Mouse (Mus musculus) cerebral cortex, adult 2 months (tissue): ENCODE measurements around the gene Krtap4-16.

Experiments used
- WGBS: fragments of 180-500 bp; shearing (Covaris S2); methylation state at CpG from one replicate; pipeline ENCODE4 v1.1.7; 2018; 5-methylcytosine and 5-hydroxymethylcytosine counted together

Krtap4-16 gene

DNA sequence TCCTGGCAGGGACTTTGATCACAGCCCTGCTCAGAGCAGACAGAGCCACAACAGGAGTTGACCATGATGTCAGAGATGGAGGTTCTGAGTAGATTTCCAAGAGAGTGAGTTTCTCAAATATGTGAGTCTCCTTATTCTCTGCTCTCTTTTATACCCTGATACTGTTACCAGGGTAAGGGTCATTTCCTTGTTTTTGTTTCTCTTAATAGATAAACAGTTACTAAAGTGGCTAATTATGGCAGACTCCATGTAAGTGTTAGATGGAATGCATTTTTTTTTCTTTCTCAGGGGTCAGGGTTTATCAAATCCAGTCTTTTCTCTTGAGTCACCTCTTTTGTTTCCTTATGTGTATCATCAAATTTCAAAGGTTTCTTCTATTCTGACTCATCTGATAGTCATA is at the start of gene Krtap4-16:
Krtap4-16 (minus strand) TSS at position 101 of the 400 bp plus-strand sequence.

DNA sequence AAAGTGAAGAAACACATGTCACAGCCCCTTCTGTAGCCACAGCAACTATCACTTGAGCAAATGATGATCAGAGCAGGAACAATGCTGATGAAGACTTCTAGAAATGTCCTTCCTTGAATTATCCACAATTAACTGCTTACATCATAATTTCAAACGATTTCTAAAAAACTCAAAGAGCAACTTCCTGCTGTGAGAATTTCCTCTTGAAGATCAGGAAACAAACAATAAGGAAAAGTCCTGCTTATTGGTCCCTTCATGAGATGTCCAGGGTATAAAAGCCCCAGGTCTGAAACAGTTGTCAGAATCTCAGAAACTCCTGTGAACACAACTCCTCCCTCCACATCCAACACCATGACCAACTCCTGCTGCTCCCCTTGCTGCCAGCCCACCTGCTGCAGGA is 27.5 kb upstream of the Krtap4-16 start, which contains the start of gene Gm11567:
Gm11567 (plus strand) TSS at position 301 of the 400 bp plus-strand sequence.
- WGBS: 58% methylated on average over 1 of the region's 1 CpGs

DNA sequence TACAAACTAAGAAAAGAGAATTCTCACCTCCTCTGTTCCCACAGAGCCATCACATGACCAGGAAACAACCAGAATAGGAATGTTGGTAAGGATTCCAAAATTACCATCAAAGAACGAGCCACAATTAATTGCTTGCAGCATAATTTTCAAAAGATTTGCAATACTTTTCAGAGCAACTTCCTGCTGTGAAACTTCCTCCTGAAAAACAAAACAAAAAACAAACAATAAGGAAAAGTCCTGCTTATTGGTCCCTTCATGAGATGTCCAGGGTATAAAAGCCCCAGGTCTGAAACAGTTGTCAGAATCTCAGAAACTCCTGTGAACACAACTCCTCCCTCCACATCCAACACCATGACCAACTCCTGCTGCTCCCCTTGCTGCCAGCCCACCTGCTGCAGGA is 21.7 kb upstream of the Krtap4-16 start, which contains the start of gene Krtap9-1:
Krtap9-1 (plus strand) TSS at position 301 of the 400 bp plus-strand sequence.
- WGBS: 26% methylated on average over 1 of the region's 1 CpGs

DNA sequence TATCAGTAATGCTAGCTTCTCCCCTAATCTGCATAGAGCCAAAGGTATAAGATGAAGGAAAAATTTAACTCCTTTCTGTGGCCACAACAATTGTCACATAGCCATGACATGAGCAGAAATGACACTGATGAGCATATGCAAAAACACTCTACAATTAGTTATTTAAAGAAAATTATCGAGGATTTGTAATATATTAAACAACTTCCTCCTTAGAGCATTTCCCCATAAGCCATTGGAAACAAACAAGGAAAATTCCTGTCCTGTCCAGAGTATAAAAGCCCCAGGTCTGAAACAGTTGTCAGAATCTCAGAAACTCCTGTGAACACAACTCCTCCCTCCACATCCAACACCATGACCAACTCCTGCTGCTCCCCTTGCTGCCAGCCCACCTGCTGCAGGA is 12.8 kb upstream of the Krtap4-16 start, which contains the start of gene Gm11559:
Gm11559 (plus strand) TSS at position 301 of the 400 bp plus-strand sequence.
- 77% methylated on average over 1 of the region's 1 CpGs for WGBS

DNA sequence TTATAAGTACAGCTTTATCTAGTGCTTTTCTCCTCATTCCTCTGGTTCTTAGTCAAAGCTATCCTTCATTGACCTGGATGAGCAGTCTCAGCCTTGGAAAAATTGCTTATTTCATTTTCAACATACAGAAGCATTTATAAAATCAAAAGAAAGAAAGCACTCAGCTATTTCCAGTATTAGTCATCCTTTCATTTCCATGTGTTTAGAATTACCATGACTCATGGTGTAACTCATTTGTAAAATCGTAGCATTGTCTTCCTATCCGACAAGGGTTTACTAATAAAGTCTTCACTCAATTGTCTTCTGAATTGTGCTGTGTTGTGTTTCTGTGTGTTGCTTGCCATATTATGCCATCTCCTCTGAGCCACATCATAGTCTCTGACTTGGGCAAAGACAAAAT is 7.4 kb upstream of the Krtap4-16 start:
- WGBS: 35% methylated on average over 2 of the region's 2 CpGs

DNA sequence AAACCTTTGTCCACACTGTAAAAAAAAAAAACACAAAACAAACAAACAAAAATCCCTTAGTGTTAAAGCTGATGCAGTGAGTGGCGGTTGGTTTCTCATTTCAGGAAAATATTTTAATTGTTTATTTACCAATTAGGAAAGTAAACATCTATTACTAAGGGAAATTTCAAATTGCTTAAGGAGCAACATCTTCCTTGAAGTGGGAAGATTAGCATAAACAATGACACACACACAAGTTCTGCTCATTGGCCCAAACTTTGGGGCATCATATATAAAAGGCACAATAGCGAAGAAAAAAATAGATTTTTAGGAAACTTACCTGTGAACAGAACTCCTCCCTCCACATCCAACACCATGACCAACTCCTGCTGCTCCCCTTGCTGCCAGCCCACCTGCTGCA is 6.2 kb upstream of the Krtap4-16 start, which contains the start of gene Gm11568:
Gm11568 (plus strand) TSS at position 301 of the 400 bp plus-strand sequence.
- WGBS: 87% methylated on average over 2 of the region's 2 CpGs

DNA sequence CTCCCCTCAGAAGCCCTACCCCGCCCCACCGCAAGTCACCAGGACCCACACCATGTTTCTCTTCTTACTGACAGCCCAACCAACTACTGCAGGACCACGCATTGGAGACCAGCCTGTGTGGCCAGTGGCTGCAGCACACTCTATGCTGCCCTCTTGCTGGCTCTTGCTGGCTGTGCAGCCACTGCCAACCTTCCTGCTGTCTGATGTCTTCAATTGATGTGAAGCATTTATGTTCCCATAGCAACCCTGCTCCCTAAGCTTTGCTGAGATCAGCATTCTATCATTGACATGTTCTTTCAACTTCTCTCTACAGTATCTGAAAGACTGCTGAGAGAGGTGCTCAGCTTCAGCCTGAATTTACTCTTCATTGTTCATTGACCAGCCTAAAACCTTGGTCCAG is 2.7 kb upstream of the Krtap4-16 start:
- WGBS: 64% methylated on average over 3 of the region's 3 CpGs

DNA sequence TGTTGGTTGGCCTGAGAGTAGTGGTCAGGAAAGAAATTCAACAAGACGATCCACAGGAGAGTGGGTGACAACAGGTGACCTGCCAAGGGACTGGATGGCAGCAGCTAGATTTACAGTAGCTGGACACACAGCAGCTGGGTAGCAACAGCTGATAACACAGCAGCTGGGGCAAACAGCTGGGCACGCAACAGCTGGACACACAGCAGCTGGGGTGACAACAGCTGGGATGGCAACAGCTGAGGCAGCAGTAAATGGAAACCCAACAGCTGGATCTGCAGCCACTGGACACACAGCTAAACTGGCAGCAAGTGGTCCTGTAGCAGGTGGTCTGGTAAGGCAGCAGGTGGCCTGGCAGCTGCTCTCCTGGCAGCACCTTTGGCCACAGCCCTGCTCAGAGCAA is 4.7 kb downstream of the Krtap4-16 start:
- WGBS: 95% methylated on average over 2 of the region's 2 CpGs

DNA sequence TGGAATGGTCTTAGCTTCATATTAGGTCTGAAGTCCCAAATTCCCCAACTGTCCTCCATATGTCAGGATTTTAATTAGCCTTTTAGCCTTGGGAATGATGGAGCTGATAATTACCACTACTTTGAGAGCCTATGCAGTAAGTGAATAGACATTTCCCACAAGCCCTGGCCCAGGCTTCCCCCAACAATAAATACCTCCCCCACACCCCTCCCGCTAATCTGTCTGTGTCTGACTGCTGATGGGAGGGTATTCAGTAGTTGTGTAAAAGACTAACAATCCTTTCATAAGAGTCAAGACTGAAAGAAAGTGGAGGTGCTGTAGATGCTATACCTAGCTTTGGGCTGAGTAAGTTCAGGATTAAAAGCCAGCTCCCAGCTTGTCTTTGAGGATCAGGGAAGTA is 9.2 kb downstream of the Krtap4-16 start:
- WGBS: 71% methylated on average over 1 of the region's 1 CpGs

DNA sequence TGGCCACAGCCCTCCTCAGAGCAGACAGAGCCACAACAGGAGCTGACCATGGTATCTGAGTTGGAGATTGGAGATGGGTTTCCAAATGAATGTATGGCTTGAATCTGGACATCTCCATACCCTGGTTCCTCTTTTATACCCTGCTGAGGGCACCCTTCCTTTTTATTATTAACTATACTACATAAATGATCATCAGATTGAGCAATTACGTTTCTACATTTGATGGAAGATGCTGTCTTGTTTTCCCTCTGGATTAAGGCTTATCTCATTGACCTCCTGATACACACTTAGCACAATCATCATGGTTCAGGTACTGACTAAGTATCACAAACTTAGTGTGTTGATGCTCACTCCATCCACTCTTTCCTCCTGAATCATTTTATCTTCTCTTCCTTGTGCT is 13.4 kb downstream of the Krtap4-16 start, which contains the start of gene 2300003K06Rik:
2300003K06Rik (minus strand) TSS at position 101 of the 400 bp plus-strand sequence.
- 92% methylated on average over 1 of the region's 1 CpGs for WGBS

DNA sequence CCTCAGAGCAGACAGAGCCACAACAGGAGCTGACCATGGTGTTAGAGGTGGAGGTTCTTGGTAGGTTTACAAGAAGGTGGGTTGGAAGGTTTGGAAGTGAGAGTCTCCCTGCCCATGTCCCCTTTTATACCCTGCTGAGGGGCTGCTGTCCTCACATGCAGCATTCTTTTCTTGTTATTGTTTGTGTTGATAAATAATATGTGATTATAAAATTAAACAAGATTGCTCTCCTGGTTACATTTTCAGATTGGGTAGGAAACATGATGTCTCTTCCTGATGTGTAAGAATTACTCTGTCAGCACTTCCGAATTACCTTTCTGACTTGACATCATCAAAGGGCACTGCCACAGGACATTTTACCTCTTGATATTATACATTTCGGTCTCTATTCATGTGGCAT is 35.8 kb downstream of the Krtap4-16 start, which contains the start of gene Gm11564:
Gm11564 (minus strand) TSS at position 101 of the 400 bp plus-strand sequence.
- 81% methylated on average over 2 of the region's 2 CpGs for WGBS

DNA sequence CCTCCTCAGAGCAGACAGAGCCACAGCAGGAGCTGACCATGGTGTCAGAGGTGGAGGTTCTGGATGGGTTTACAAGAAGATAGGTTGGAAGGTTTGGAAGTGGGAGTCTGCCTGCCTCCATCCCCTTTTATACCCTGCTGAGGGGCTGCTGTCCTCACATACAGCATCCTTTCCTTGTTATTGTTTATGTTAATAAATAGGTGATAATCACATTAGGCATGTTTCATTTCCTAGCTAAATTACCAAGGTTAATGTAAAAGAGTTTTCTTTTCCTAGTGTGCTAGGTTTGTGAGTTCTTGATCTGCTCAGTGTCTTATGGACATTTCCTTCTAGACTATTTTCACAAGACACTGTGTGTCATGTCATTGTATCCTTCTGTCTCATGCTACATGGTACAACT is 41.6 kb downstream of the Krtap4-16 start, which contains the start of gene Krtap4-13:
Krtap4-13 (minus strand) TSS at position 101 of the 400 bp plus-strand sequence.

DNA sequence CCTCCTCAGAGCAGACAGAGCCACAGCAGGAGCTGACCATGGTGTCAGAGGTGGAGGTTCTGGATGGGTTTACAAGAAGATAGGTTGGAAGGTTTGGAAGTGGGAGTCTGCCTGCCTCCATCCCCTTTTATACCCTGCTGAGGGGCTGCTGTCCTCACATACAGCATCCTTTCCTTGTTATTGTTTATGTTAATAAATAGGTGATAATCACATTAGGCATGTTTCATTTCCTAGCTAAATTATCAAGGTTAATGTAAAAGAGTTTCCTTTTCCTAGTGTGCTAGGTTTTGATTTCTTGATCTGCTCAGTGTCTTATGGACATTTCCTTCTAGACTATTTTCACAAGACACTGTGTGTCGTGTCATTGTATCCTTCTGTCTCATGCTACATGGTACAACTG is 47.1 kb downstream of the Krtap4-16 start, which contains the start of gene Gm11554:
Gm11554 (minus strand) TSS at position 101 of the 400 bp plus-strand sequence.
- WGBS: no CpG with 5 or more reads among the region's 1 CpGs
